Mouse (Mus musculus): ENCODE results near the gene Rnf135.

Rnf135 gene

GRCm38 (mm10) chr11:80199773-80200172 is 16.1 kb downstream of the Rnf135 start:
- H3K27me3 ChIP-seq (ENCODE audit: insufficient read depth, low read length) = no peaks in the 10 kb centered on the region
- H3K4me3 ChIP-seq (replicated peaks; ENCODE audit: low read length) = no peak overlapping the region
- H3K36me3 ChIP-seq (ENCODE audit: insufficient read depth, low read length) = peaks cover 37% of the 10 kb centered on the region
- H3K9me3 ChIP-seq (ENCODE audit: low read length) = no peaks in the 10 kb centered on the region
- H3K4me1 ChIP-seq (replicated peaks; ENCODE audit: low read depth, low read length) = peaks cover 14% of the 10 kb centered on the region
- TF ChIP-seq NANOG (IDR thresholded peaks at IDR 0.05; ENCODE audit: borderline replicate concordance, low read length) (no peak), CTCF (conservative IDR thresholded peaks at IDR 0.05; ENCODE audit: low read length) (peak; percentile 34)

GRCm38 (mm10) chr11:80200326-80200725 is 16.7 kb downstream of the Rnf135 start:
- no peaks in the 10 kb centered on the region for H3K27me3 ChIP-seq (ENCODE audit: insufficient read depth, low read length)
- no peaks in the 10 kb centered on the region for H3K9me3 ChIP-seq (ENCODE audit: low read length)
- TF ChIP-seq NANOG (IDR thresholded peaks at IDR 0.05; ENCODE audit: borderline replicate concordance, low read length) (no peak), CTCF (conservative IDR thresholded peaks at IDR 0.05; ENCODE audit: low read length) (peak; percentile 66)
- no peak overlapping the region for H3K4me3 ChIP-seq (replicated peaks; ENCODE audit: low read length)
- H3K36me3 ChIP-seq (ENCODE audit: insufficient read depth, low read length) = peaks cover 31% of the 10 kb centered on the region
- peaks cover 17% of the 10 kb centered on the region for H3K4me1 ChIP-seq (replicated peaks; ENCODE audit: low read depth, low read length)

- TF ChIP-seq POU5F1 (IDR thresholded peaks at IDR 0.05; ENCODE audit: borderline replicate concordance, low read length) (no peak), NANOG (IDR thresholded peaks at IDR 0.05; ENCODE audit: borderline replicate concordance, low read length) (no peak), CTCF (conservative IDR thresholded peaks at IDR 0.05; ENCODE audit: low read length) (no peak)
- H3K4me3 ChIP-seq (replicated peaks; ENCODE audit: low read length) = no peak overlapping the region
These were observed 18.6 kb downstream of the Rnf135 start for GRCm38 (mm10) chr11:80202296-80202695.

GRCm38 (mm10) chr11:80204037-80204436 is 20.4 kb downstream of the Rnf135 start:
- H3K36me3 ChIP-seq (ENCODE audit: insufficient read depth, low read length) = peaks cover 6% of the 10 kb centered on the region
- H3K9me3 ChIP-seq (ENCODE audit: low read length) = no peaks in the 10 kb centered on the region
- H3K4me3 ChIP-seq (replicated peaks; ENCODE audit: low read length) = no peak overlapping the region
- TF ChIP-seq CTCF (conservative IDR thresholded peaks at IDR 0.05; ENCODE audit: low read length) = no peak
- no peak for TF ChIP-seq NANOG (IDR thresholded peaks at IDR 0.05; ENCODE audit: borderline replicate concordance, low read length)
- TF ChIP-seq POU5F1 (IDR thresholded peaks at IDR 0.05; ENCODE audit: borderline replicate concordance, low read length) = no peak
- H3K27me3 ChIP-seq (ENCODE audit: insufficient read depth, low read length) = no peaks in the 10 kb centered on the region
- H3K4me1 ChIP-seq (replicated peaks; ENCODE audit: low read depth, low read length) = peaks cover 10% of the 10 kb centered on the region

More at GRCm38 (mm10) chr11:80202296-80202695, 18.6 kb downstream of the Rnf135 start:
- H3K4me1 ChIP-seq (replicated peaks; ENCODE audit: low read depth, low read length) = peaks cover 4% of the 10 kb centered on the region; the same call in 1 of the 2 replicates
- H3K27me3 ChIP-seq (ENCODE audit: insufficient read depth, low read length) = no peaks in the 10 kb centered on the region
- H3K9me3 ChIP-seq (ENCODE audit: low read length) = no peaks in the 10 kb centered on the region
- peaks cover 22% of the 10 kb centered on the region for H3K36me3 ChIP-seq (ENCODE audit: insufficient read depth, low read length)

GRCm38 (mm10) chr11:80204941-80205340 is 21.3 kb downstream of the Rnf135 start:
- H3K27me3 ChIP-seq (ENCODE audit: insufficient read depth, low read length) = no peaks in the 10 kb centered on the region
- no peak overlapping the region for H3K4me3 ChIP-seq (replicated peaks; ENCODE audit: low read length)
- peaks cover 12% of the 10 kb centered on the region for H3K4me1 ChIP-seq (replicated peaks; ENCODE audit: low read depth, low read length)
- H3K36me3 ChIP-seq (ENCODE audit: insufficient read depth, low read length) = no peaks in the 10 kb centered on the region
- H3K9me3 ChIP-seq (ENCODE audit: low read length) = no peaks in the 10 kb centered on the region
- TF ChIP-seq CTCF (conservative IDR thresholded peaks at IDR 0.05; ENCODE audit: low read length) (no peak), NANOG (IDR thresholded peaks at IDR 0.05; ENCODE audit: borderline replicate concordance, low read length) (no peak), POU5F1 (IDR thresholded peaks at IDR 0.05; ENCODE audit: borderline replicate concordance, low read length) (no peak)

- Histone ChIP-seq H3K36me3 (ENCODE audit: insufficient read depth, low read length) (peaks cover 16% of the 10 kb centered on the region), H3K4me1 (replicated peaks; ENCODE audit: low read depth, low read length) (peaks cover 34% of the 10 kb centered on the region), H3K4me3 (replicated peaks; ENCODE audit: low read length) (peak overlapping the region; percentile 100), H3K27me3 (ENCODE audit: insufficient read depth, low read length) (no peaks in the 10 kb centered on the region), H3K9me3 (ENCODE audit: low read length) (no peaks in the 10 kb centered on the region)
- TF ChIP-seq CTCF (conservative IDR thresholded peaks at IDR 0.05; ENCODE audit: low read length) (no peak), NANOG (IDR thresholded peaks at IDR 0.05; ENCODE audit: borderline replicate concordance, low read length) (no peak), POU5F1 (IDR thresholded peaks at IDR 0.05; ENCODE audit: borderline replicate concordance, low read length) (no peak)
These were observed 24.8 kb downstream of the Rnf135 start for GRCm38 (mm10) chr11:80208465-80208859.

- Histone ChIP-seq H3K4me3 (replicated peaks; ENCODE audit: low read length) (peak within 1 kb of the TSS; percentile 100), H3K9me3 (ENCODE audit: low read length) (no peaks in the 10 kb centered on the region), H3K36me3 (ENCODE audit: insufficient read depth, low read length) (peaks cover 20% of the 10 kb centered on the region), H3K27me3 (ENCODE audit: insufficient read depth, low read length) (no peaks in the 10 kb centered on the region), H3K4me1 (replicated peaks; ENCODE audit: low read depth, low read length) (peaks cover 34% of the 10 kb centered on the region)
- TF ChIP-seq NANOG (IDR thresholded peaks at IDR 0.05; ENCODE audit: borderline replicate concordance, low read length) (no peak), POU5F1 (IDR thresholded peaks at IDR 0.05; ENCODE audit: borderline replicate concordance, low read length) (no peak), CTCF (conservative IDR thresholded peaks at IDR 0.05; ENCODE audit: low read length) (peak; percentile 54)
These were observed 25.5 kb downstream of the Rnf135 start, which contains the start of gene Rhot1 for GRCm38 (mm10) chr11:80208860-80209800. Rhot1 (plus strand) TSS chr11:80209019.

GRCm38 (mm10) chr11:80210321-80210720 is 26.7 kb downstream of the Rnf135 start:
- TF ChIP-seq CTCF (conservative IDR thresholded peaks at IDR 0.05; ENCODE audit: low read length) (no peak), POU5F1 (IDR thresholded peaks at IDR 0.05; ENCODE audit: borderline replicate concordance, low read length) (no peak), NANOG (IDR thresholded peaks at IDR 0.05; ENCODE audit: borderline replicate concordance, low read length) (no peak)
- Histone ChIP-seq H3K4me1 (replicated peaks; ENCODE audit: low read depth, low read length) (peaks cover 33% of the 10 kb centered on the region), H3K27me3 (ENCODE audit: insufficient read depth, low read length) (no peaks in the 10 kb centered on the region), H3K4me3 (replicated peaks; ENCODE audit: low read length) (peak overlapping the region; percentile 100), H3K36me3 (ENCODE audit: insufficient read depth, low read length) (peaks cover 32% of the 10 kb centered on the region), H3K9me3 (ENCODE audit: low read length) (no peaks in the 10 kb centered on the region)

All from E14TG2a.4 (cell line).